In the genomic region with DNA sequence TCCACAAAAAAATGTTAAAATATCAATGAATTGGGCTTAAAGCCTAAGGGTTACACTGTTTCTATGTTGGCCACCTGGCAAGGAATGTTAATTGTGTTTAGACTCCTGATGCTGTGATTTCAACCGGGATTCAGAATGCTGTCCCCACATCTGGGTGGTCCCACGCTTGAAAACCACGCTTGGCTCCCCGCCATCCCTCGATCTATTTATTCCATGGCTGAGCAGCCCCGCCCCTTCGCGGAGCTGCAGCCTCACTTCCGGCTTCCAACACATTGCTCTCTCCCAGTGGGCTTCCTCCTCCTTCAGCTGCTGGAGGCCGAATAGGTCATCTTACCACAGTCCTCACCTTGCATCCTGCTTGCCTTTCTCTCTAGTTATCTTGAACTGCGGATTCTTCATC, we compare ENCODE assay signal across 9 mouse cellular contexts. TPM values are rescaled to one million over a fixed set of nuclear protein-coding genes. Genes with fewer than 3 reads are reported as not detected.
A peak's percentile ranks its signal among the peaks of the same experiment; 100 is the strongest.
DNase-seq lines count a peak whose midpoint lies in the region; ATAC-seq and TF ChIP-seq lines count a peak whose summit lies in the region.
"Had no signal": no experiment of that assay in that cellular context is flagged by ENCODE, and none has a peak within 500 bp of the region (broad histone marks: within the 10 kb centered on the region; RNA-seq: fewer than 3 reads in every experiment).

No protein-coding gene starts in this region.

- intact Hi-C loops in left cerebral cortex, adult 2 months (cut with DNase I), result loop anchor here (2.0 to 10.0 kb wide), 2 partner anchors 19 to 301 kb away; partner anchors contain the start of gene Ube4b

- H3K9me3 ChIP-seq in forebrain, embryonic 11.5 days (ENCODE audit: control insufficient read depth, low read length), result no peaks in the 10 kb centered on the region
- H3K9me3 ChIP-seq in hindbrain, embryonic 12.5 days (replicated peaks), result no peaks in the 10 kb centered on the region
- no peaks in the 10 kb centered on the region for H3K9me3 ChIP-seq in liver, embryonic 14.5 days (ENCODE audit: control insufficient read depth, low read length)

- H3K4me1 ChIP-seq in forebrain, embryonic 11.5 days (replicated peaks; ENCODE audit: control insufficient read depth, insufficient read depth, low read length), result peaks cover 4% of the 10 kb centered on the region; the same call in 1 of the 2 replicates
- H3K4me1 ChIP-seq in hindbrain, embryonic 12.5 days, result peaks cover 17% of the 10 kb centered on the region
- peaks cover 4 to 18% of the 10 kb centered on the region in 2 experiments; a peak in 3 of 4 replicates for H3K4me1 ChIP-seq in liver, embryonic 14.5 days (replicated peaks; ENCODE audit: control insufficient read depth in 2 of 2, insufficient read depth in 2 of 2, low read length in 1 of 2)

- 2% methylated on average over 11 of the region's 11 CpGs for WGBS in forebrain, embryonic 11.5 days
- WGBS in hindbrain, embryonic 12.5 days, result 2% methylated on average over 11 of the region's 11 CpGs
- 4% methylated on average over 11 of the region's 11 CpGs for WGBS in liver, embryonic 14.5 days (ENCODE audit: insufficient replicate concordance)

- no peak overlapping the region; the same call in 1 of the 2 replicates for H3K4me3 ChIP-seq in left cerebral cortex, adult 2 months
- H3K4me3 ChIP-seq in forebrain, embryonic 11.5 days (ENCODE audit: low read depth, low read length), result no peak overlapping the region; the same call in 1 of the 2 replicates
- no peak overlapping the region for H3K4me3 ChIP-seq in hindbrain, embryonic 12.5 days
- H3K4me3 ChIP-seq in liver, embryonic 14.5 days (ENCODE audit: insufficient read depth in 1 of 2, low read depth in 2 of 2, low read length in 2 of 2), result peak overlapping the region; percentile 45 to 53
- no peak overlapping the region for H3K4me3 ChIP-seq in myocyte

- ATAC-seq in forebrain, embryonic 11.5 days (replicated peaks; ENCODE audit: low FRiP score), result peak; percentile 72
- peak; percentile 63 for ATAC-seq in hindbrain, embryonic 12.5 days (ENCODE audit: low FRiP score)
- peak; percentile 60 for ATAC-seq in liver, embryonic 14.5 days (ENCODE audit: insufficient read depth)

- no peak for TF ChIP-seq EP300 in liver, embryonic 14.5 days (IDR thresholded peaks at IDR 0.05; ENCODE audit: low read depth)

- peak overlapping the region; percentile 70 for H3K9ac ChIP-seq in forebrain, embryonic 11.5 days (ENCODE audit: low read length)
- H3K9ac ChIP-seq in hindbrain, embryonic 12.5 days, result 0 out of 2 replicates have a peak overlapping the region, but pooled peaks have one; percentile 66
- peak overlapping the region; percentile 51 for H3K9ac ChIP-seq in liver, embryonic 14.5 days (replicated peaks)

- H3K27ac ChIP-seq in left cerebral cortex, adult 2 months, result peak overlapping the region; percentile 80
- H3K27ac ChIP-seq in forebrain, embryonic 11.5 days (ENCODE audit: low read depth, low read length), result peak overlapping the region; percentile 85
- peak overlapping the region; percentile 95 for H3K27ac ChIP-seq in hindbrain, embryonic 12.5 days
- peak overlapping the region; percentile 6 for H3K27ac ChIP-seq in liver, embryonic 14.5 days

- no peak for TF ChIP-seq CTCF in left cerebral cortex, adult 2 months (IDR thresholded peaks at IDR 0.05)
- TF ChIP-seq CTCF in brain, embryonic 14.5 days (IDR thresholded peaks at IDR 0.05; ENCODE audit: borderline replicate concordance, extremely low read depth, insufficient read depth, insufficient read length), result no peak
- no peak for TF ChIP-seq CTCF in liver, embryonic 14.5 days (IDR thresholded peaks at IDR 0.05; ENCODE audit: low read depth)

- H3K4me2 ChIP-seq in forebrain, embryonic 11.5 days (ENCODE audit: low read depth, low read length, severe bottlenecking), result peak overlapping the region; percentile 60; the same call in 1 of the 2 replicates
- H3K4me2 ChIP-seq in hindbrain, embryonic 12.5 days (replicated peaks), result peak overlapping the region; percentile 58
- H3K4me2 ChIP-seq in liver, embryonic 14.5 days (ENCODE audit: low read depth), result peak overlapping the region; percentile 79
- H3K4me2 ChIP-seq in myocyte (ENCODE audit: low read depth), result peak overlapping the region; percentile 93

- TF ChIP-seq POLR2A in brain, embryonic 14.5 days (IDR thresholded peaks at IDR 0.05; ENCODE audit: borderline replicate concordance, extremely low read depth, insufficient read depth, insufficient read length, poor library complexity, severe bottlenecking), result no peak
- TF ChIP-seq POLR2A in myocyte (IDR thresholded peaks at IDR 0.05; ENCODE audit: insufficient read length, low read depth), result no peak

- no peak overlapping the region for H3ac ChIP-seq in myocyte (ENCODE audit: control insufficient read depth, insufficient read length)

- peak; percentile 16 for DNase-seq in left cerebral cortex, adult 2 months (ENCODE audit: extremely low spot score in 1 of 2, low spot score in 2 of 2)
- no peak for DNase-seq in left cerebral cortex, adult 11 months (ENCODE audit: low spot score)
- DNase-seq in brain, embryonic 14.5 days (ENCODE audit: low read depth), result peak; percentile 90
- peak; percentile 88 for DNase-seq in forebrain, embryonic 11.5 days (ENCODE audit: low spot score)
- peak in 2 of 3 experiments; percentile 17 to 29 for DNase-seq in liver, embryonic 14.5 days (ENCODE audit: low read depth in 3 of 3, low spot score in 3 of 3)
- no peak for DNase-seq in adipocyte (ENCODE audit: low spot score)

- no peaks in the 10 kb centered on the region for H3K79me2 ChIP-seq in myocyte (ENCODE audit: control insufficient read depth, insufficient read depth)

- no peaks in the 10 kb centered on the region for H3K27me3 ChIP-seq in forebrain, embryonic 11.5 days (ENCODE audit: control insufficient read depth, insufficient read depth, low read length)
- no peaks in the 10 kb centered on the region for H3K27me3 ChIP-seq in hindbrain, embryonic 12.5 days
- no peaks in the 10 kb centered on the region for H3K27me3 ChIP-seq in liver, embryonic 14.5 days (ENCODE audit: control insufficient read depth, insufficient read depth, low read length)
- no peaks in the 10 kb centered on the region for H3K27me3 ChIP-seq in myocyte (ENCODE audit: control insufficient read depth, insufficient read depth, insufficient read length)

- no peaks in the 10 kb centered on the region for H3K36me3 ChIP-seq in forebrain, embryonic 11.5 days (ENCODE audit: control insufficient read depth, insufficient read depth, low read length)
- H3K36me3 ChIP-seq in hindbrain, embryonic 12.5 days, result no peaks in the 10 kb centered on the region
- no peaks in the 10 kb centered on the region for H3K36me3 ChIP-seq in liver, embryonic 14.5 days (replicated peaks; ENCODE audit: control insufficient read depth, insufficient read depth, low read depth)
- no peaks in the 10 kb centered on the region for H3K36me3 ChIP-seq in myocyte (ENCODE audit: control insufficient read depth, insufficient read depth)

TF ChIP-seq in myocyte, 11 proteins besides CTCF, POLR2A, EP300 and RAD21 (continues in another document):
- TF ChIP-seq REST (IDR thresholded peaks at IDR 0.05; ENCODE audit: insufficient read depth, insufficient read length), result no peak
- no peak for TF ChIP-seq POLR2AphosphoS2 (IDR thresholded peaks at IDR 0.05; ENCODE audit: insufficient read length, low read depth)
- TF ChIP-seq TCF3 (IDR thresholded peaks at IDR 0.05; ENCODE audit: insufficient read length, low read depth), result no peak
- no peak for TF ChIP-seq USF1 (IDR thresholded peaks at IDR 0.05; ENCODE audit: low read depth)

RNA-seq across cellular contexts. Expression of gene Rbp7, which starts 8.9 kb away (rescaled TPM):
- not detected for total RNA-seq in left cerebral cortex, adult 2 months (2021)
- 0.21 TPM in 1 of 2 replicates, not detected in the other for polyA plus RNA-seq in brain, embryonic 14.5 days (2012; rRNA removed)
- polyA plus RNA-seq in forebrain, embryonic 11.5 days (2014; fragmentation: Nextera tagmentation; extraction: Ambion mirVana), result not detected in 2 replicates
- polyA plus RNA-seq in hindbrain, embryonic 12.5 days (2016; fragmentation: Nextera tagmentation; extraction: Ambion mirVana), result not detected in 2 replicates
- not detected in 2 replicates for polyA plus RNA-seq in liver, embryonic 14.5 days (2012; rRNA removed)
- not detected in 2 replicates for polyA plus RNA-seq in liver, embryonic 14.5 days (2014; fragmentation: Nextera tagmentation; extraction: Ambion mirVana)
- polyA plus RNA-seq in myocyte (2012; fragmentation: generic; extraction: Trizol), result not detected

RNA-seq across cellular contexts. Expression of gene Ube4b, which starts 19.3 kb away (rescaled TPM):
- 100 to 1,000 TPM; 110 TPM for total RNA-seq in left cerebral cortex, adult 2 months (2021)
- polyA plus RNA-seq in brain, embryonic 14.5 days (2012; rRNA removed), result 76.5 and 131 TPM in 2 replicates
- 67.0 and 70.6 TPM in 2 replicates for polyA plus RNA-seq in forebrain, embryonic 11.5 days (2014; fragmentation: Nextera tagmentation; extraction: Ambion mirVana)
- 82.8 and 92.7 TPM in 2 replicates for polyA plus RNA-seq in hindbrain, embryonic 12.5 days (2016; fragmentation: Nextera tagmentation; extraction: Ambion mirVana)
- polyA plus RNA-seq in liver, embryonic 14.5 days (2012; rRNA removed), result 14.6 and 16.7 TPM in 2 replicates
- polyA plus RNA-seq in liver, embryonic 14.5 days (2014; fragmentation: Nextera tagmentation; extraction: Ambion mirVana), result 8.2 and 11.3 TPM in 2 replicates
- 57.4 TPM for polyA plus RNA-seq in myocyte (2012; fragmentation: generic; extraction: Trizol)

RNA-seq across cellular contexts. Expression of gene Tmem274, which starts 31.3 kb away (rescaled TPM):
- not detected for total RNA-seq in left cerebral cortex, adult 2 months (2021)
- not detected in 2 replicates for polyA plus RNA-seq in brain, embryonic 14.5 days (2012; rRNA removed)
- 0.99 TPM in 1 of 2 replicates, not detected in the other for polyA plus RNA-seq in forebrain, embryonic 11.5 days (2014; fragmentation: Nextera tagmentation; extraction: Ambion mirVana)
- polyA plus RNA-seq in hindbrain, embryonic 12.5 days (2016; fragmentation: Nextera tagmentation; extraction: Ambion mirVana), result 0.37 and 0.40 TPM in 2 replicates
- polyA plus RNA-seq in liver, embryonic 14.5 days (2012; rRNA removed), result not detected in 2 replicates
- polyA plus RNA-seq in liver, embryonic 14.5 days (2014; fragmentation: Nextera tagmentation; extraction: Ambion mirVana), result not detected in 2 replicates
- not detected for polyA plus RNA-seq in myocyte (2012; fragmentation: generic; extraction: Trizol)
- polyA plus RNA-seq: cortical plate, adult 2 months had no signal

RNA-seq across cellular contexts. Expression of gene Nmnat1, which starts 39.1 kb away (rescaled TPM):
- 10 to 100 TPM in 1 of 2 experiments, 1 to 10 TPM in 1; 9.9 to 12.8 TPM for total RNA-seq in left cerebral cortex, adult 2 months (2021)
- polyA plus RNA-seq in brain, embryonic 14.5 days (2012; rRNA removed), result 7.5 and 9.9 TPM in 2 replicates
- polyA plus RNA-seq in forebrain, embryonic 11.5 days (2014; fragmentation: Nextera tagmentation; extraction: Ambion mirVana), result 17.3 and 19.5 TPM in 2 replicates
- 12.1 and 13.8 TPM in 2 replicates for polyA plus RNA-seq in hindbrain, embryonic 12.5 days (2016; fragmentation: Nextera tagmentation; extraction: Ambion mirVana)
- polyA plus RNA-seq in liver, embryonic 14.5 days (2012; rRNA removed), result 3.2 and 3.8 TPM in 2 replicates
- 4.7 and 5.9 TPM in 2 replicates for polyA plus RNA-seq in liver, embryonic 14.5 days (2014; fragmentation: Nextera tagmentation; extraction: Ambion mirVana)
- polyA plus RNA-seq in myocyte (2012; fragmentation: generic; extraction: Trizol), result 9.3 TPM

RNA-seq across cellular contexts. Expression of gene Lzic, which starts 39.2 kb away (rescaled TPM):
- total RNA-seq in left cerebral cortex, adult 2 months (2021), result 10 to 100 TPM; 16.8 to 17.6 TPM
- polyA plus RNA-seq in brain, embryonic 14.5 days (2012; rRNA removed), result 31.7 and 32.0 TPM in 2 replicates
- polyA plus RNA-seq in forebrain, embryonic 11.5 days (2014; fragmentation: Nextera tagmentation; extraction: Ambion mirVana), result 55.6 and 57.6 TPM in 2 replicates
- polyA plus RNA-seq in hindbrain, embryonic 12.5 days (2016; fragmentation: Nextera tagmentation; extraction: Ambion mirVana), result 46.7 and 46.8 TPM in 2 replicates
- polyA plus RNA-seq in liver, embryonic 14.5 days (2012; rRNA removed), result 5.6 and 9.1 TPM in 2 replicates
- polyA plus RNA-seq in liver, embryonic 14.5 days (2014; fragmentation: Nextera tagmentation; extraction: Ambion mirVana), result 14.9 and 15.5 TPM in 2 replicates
- 45.5 TPM for polyA plus RNA-seq in myocyte (2012; fragmentation: generic; extraction: Trizol)

Comparison
In these comparisons a context has a peak if more than half of its experiments do, and no peak if none do; other contexts are left out.
1. DNase-seq: peak in left cerebral cortex, adult 2 months (2 of 2), brain, embryonic 14.5 days (single experiment), forebrain, embryonic 11.5 days (single experiment) and liver, embryonic 14.5 days (2 of 3); none in left cerebral cortex, adult 11 months (single experiment) and adipocyte (single experiment).
2. H3K27ac ChIP-seq: peak in every context shown above with its lines; median percentile 95 in hindbrain, embryonic 12.5 days; 85 in forebrain, embryonic 11.5 days; 80 in left cerebral cortex, adult 2 months; 6 in liver, embryonic 14.5 days.
3. H3K4me3 ChIP-seq: peak in liver, embryonic 14.5 days (2 of 2); none in left cerebral cortex, adult 2 months (single experiment), forebrain, embryonic 11.5 days (single experiment), hindbrain, embryonic 12.5 days (single experiment) and myocyte (single experiment).
4. Peak in every context shown above with its lines, with median percentiles within 50 percentile points of each other: ATAC-seq, H3K4me2 ChIP-seq and H3K9ac ChIP-seq.